Mouse (Mus musculus): ENCODE data around the gene Aaas. TPM values are rescaled to one million over a fixed set of nuclear protein-coding genes. Genes with fewer than 3 reads are reported as not detected.
A peak's percentile ranks its signal among the peaks of the same experiment; 100 is the strongest.
"Not testable (repeated sequence)": the region's sequence is repeated elsewhere in the genome, so short reads cannot be mapped to it uniquely, and the experiment has no call there.

The Aaas gene
- polyA plus RNA-seq, 1 experiment from 2014 or later = 42.4 TPM

GRCm38 (mm10) chr15:102352177-102352576 lies 1.6 kb upstream of the Aaas start:
- H3K4me3 ChIP-seq (ENCODE audit: low read depth, low read length) = no peak overlapping the region
- peaks cover 20% of the 10 kb centered on the region for H3K4me1 ChIP-seq (ENCODE audit: control insufficient read depth, low read depth, low read length)
- ATAC-seq (ENCODE audit: low read depth) = no peak
- 66% methylated on average over 2 of the region's 2 CpGs for WGBS (ENCODE audit: insufficient replicate concordance)
- no peaks in the 10 kb centered on the region for H3K36me3 ChIP-seq (ENCODE audit: control insufficient read depth, insufficient read depth)
- H3K4me2 ChIP-seq (ENCODE audit: low read depth, low read length) = no peak overlapping the region
- no peaks in the 10 kb centered on the region for H3K9me3 ChIP-seq (replicated peaks; ENCODE audit: control insufficient read depth, low read length)
- H3K9ac ChIP-seq (ENCODE audit: low read depth, low read length) = no peak overlapping the region
- H3K27me3 ChIP-seq (ENCODE audit: control insufficient read depth, insufficient read depth, low read depth, low read length) = peaks cover 39% of the 10 kb centered on the region
- H3K27ac ChIP-seq (ENCODE audit: low read length) = no peak overlapping the region

- 8% methylated on average over 11 of the region's 11 CpGs for WGBS (ENCODE audit: insufficient replicate concordance)
- peak overlapping the region; percentile 66 for H3K27ac ChIP-seq (ENCODE audit: low read length)
- peak overlapping the region; percentile 96 for H3K9ac ChIP-seq (ENCODE audit: low read depth, low read length)
- peaks cover 4% of the 10 kb centered on the region for H3K36me3 ChIP-seq (ENCODE audit: control insufficient read depth, insufficient read depth)
- peak; percentile 25; the same call in 1 of the 2 replicates for ATAC-seq (ENCODE audit: low read depth)
- H3K4me1 ChIP-seq (ENCODE audit: control insufficient read depth, low read depth, low read length) = peaks cover 19% of the 10 kb centered on the region
- H3K9me3 ChIP-seq (replicated peaks; ENCODE audit: control insufficient read depth, low read length) = no peaks in the 10 kb centered on the region
- peak overlapping the region; percentile 83 for H3K4me2 ChIP-seq (ENCODE audit: low read depth, low read length)
- H3K4me3 ChIP-seq (ENCODE audit: low read depth, low read length) = peak overlapping the region; percentile 98
- H3K27me3 ChIP-seq (ENCODE audit: control insufficient read depth, insufficient read depth, low read depth, low read length) = peaks cover 27% of the 10 kb centered on the region
These were observed 346 bp upstream of the Aaas start for GRCm38 (mm10) chr15:102350942-102351291.

GRCm38 (mm10) chr15:102346444-102346843 lies 4.1 kb downstream of the Aaas start:
- H3K27ac ChIP-seq (ENCODE audit: low read length) = no peak overlapping the region
- no peak overlapping the region for H3K4me2 ChIP-seq (ENCODE audit: low read depth, low read length)
- H3K36me3 ChIP-seq (ENCODE audit: control insufficient read depth, insufficient read depth) = peaks cover 17% of the 10 kb centered on the region
- 82% methylated on average over 4 of the region's 4 CpGs for WGBS (ENCODE audit: insufficient replicate concordance)
- H3K4me1 ChIP-seq (ENCODE audit: control insufficient read depth, low read depth, low read length) = peaks cover 9% of the 10 kb centered on the region
- no peaks in the 10 kb centered on the region for H3K27me3 ChIP-seq (ENCODE audit: control insufficient read depth, insufficient read depth, low read depth, low read length)
- no peaks in the 10 kb centered on the region for H3K9me3 ChIP-seq (replicated peaks; ENCODE audit: control insufficient read depth, low read length)
- no peak overlapping the region for H3K9ac ChIP-seq (ENCODE audit: low read depth, low read length)
- H3K4me3 ChIP-seq (ENCODE audit: low read depth, low read length) = no peak overlapping the region
- no peak for ATAC-seq (ENCODE audit: low read depth)

- no peak overlapping the region for H3K9ac ChIP-seq (ENCODE audit: low read depth, low read length)
- ATAC-seq (ENCODE audit: low read depth) = no peak
These were observed 6.1 kb downstream of the Aaas start for GRCm38 (mm10) chr15:102344490-102344889.

GRCm38 (mm10) chr15:102341580-102341979 lies 9.0 kb downstream of the Aaas start:
- Histone ChIP-seq H3K27ac (ENCODE audit: low read length) (no peak overlapping the region), H3K4me1 (ENCODE audit: control insufficient read depth, low read depth, low read length) (no peaks in the 10 kb centered on the region), H3K4me2 (ENCODE audit: low read depth, low read length) (no peak overlapping the region), H3K27me3 (ENCODE audit: control insufficient read depth, insufficient read depth, low read depth, low read length) (no peaks in the 10 kb centered on the region), H3K9me3 (replicated peaks; ENCODE audit: control insufficient read depth, low read length) (no peaks in the 10 kb centered on the region), H3K4me3 (ENCODE audit: low read depth, low read length) (no peak overlapping the region), H3K9ac (ENCODE audit: low read depth, low read length) (no peak overlapping the region), H3K36me3 (ENCODE audit: control insufficient read depth, insufficient read depth) (peaks cover 39% of the 10 kb centered on the region)
- ATAC-seq (ENCODE audit: low read depth) = no peak
- WGBS (ENCODE audit: insufficient replicate concordance) = 4% methylated on average over 1 of the region's 1 CpGs

More at GRCm38 (mm10) chr15:102344490-102344889, 6.1 kb downstream of the Aaas start:
- 86% methylated on average over 3 of the region's 3 CpGs for WGBS (ENCODE audit: insufficient replicate concordance)
- H3K4me2 ChIP-seq (ENCODE audit: low read depth, low read length) = no peak overlapping the region
- H3K4me3 ChIP-seq (ENCODE audit: low read depth, low read length) = no peak overlapping the region
- H3K9me3 ChIP-seq (replicated peaks; ENCODE audit: control insufficient read depth, low read length) = no peaks in the 10 kb centered on the region
- H3K36me3 ChIP-seq (ENCODE audit: control insufficient read depth, insufficient read depth) = peaks cover 19% of the 10 kb centered on the region
- H3K4me1 ChIP-seq (ENCODE audit: control insufficient read depth, low read depth, low read length) = no peaks in the 10 kb centered on the region
- H3K27ac ChIP-seq (ENCODE audit: low read length) = no peak overlapping the region
- no peaks in the 10 kb centered on the region for H3K27me3 ChIP-seq (ENCODE audit: control insufficient read depth, insufficient read depth, low read depth, low read length)

GRCm38 (mm10) chr15:102339612-102340011 lies 11.0 kb downstream of the Aaas start:
- no peaks in the 10 kb centered on the region for H3K4me1 ChIP-seq (ENCODE audit: control insufficient read depth, low read depth, low read length)
- 64% methylated on average over 5 of the region's 5 CpGs for WGBS (ENCODE audit: insufficient replicate concordance)
- ATAC-seq (ENCODE audit: low read depth) = no peak
- no peak overlapping the region for H3K4me3 ChIP-seq (ENCODE audit: low read depth, low read length)
- H3K36me3 ChIP-seq (ENCODE audit: control insufficient read depth, insufficient read depth) = peaks cover 32% of the 10 kb centered on the region
- H3K27me3 ChIP-seq (ENCODE audit: control insufficient read depth, insufficient read depth, low read depth, low read length) = no peaks in the 10 kb centered on the region
- no peaks in the 10 kb centered on the region for H3K9me3 ChIP-seq (replicated peaks; ENCODE audit: control insufficient read depth, low read length)
- H3K9ac ChIP-seq (ENCODE audit: low read depth, low read length) = no peak overlapping the region
- H3K4me2 ChIP-seq (ENCODE audit: low read depth, low read length) = no peak overlapping the region
- H3K27ac ChIP-seq (ENCODE audit: low read length) = no peak overlapping the region

- H3K9ac ChIP-seq (ENCODE audit: low read depth, low read length) = no peak overlapping the region
- no peak for ATAC-seq (ENCODE audit: low read depth)
- no peak overlapping the region for H3K4me3 ChIP-seq (ENCODE audit: low read depth, low read length)
- H3K36me3 ChIP-seq (ENCODE audit: control insufficient read depth, insufficient read depth) = peaks cover 36% of the 10 kb centered on the region
- peaks cover 11% of the 10 kb centered on the region for H3K4me1 ChIP-seq (ENCODE audit: control insufficient read depth, low read depth, low read length)
- H3K27me3 ChIP-seq (ENCODE audit: control insufficient read depth, insufficient read depth, low read depth, low read length) = no peaks in the 10 kb centered on the region
- H3K9me3 ChIP-seq (replicated peaks; ENCODE audit: control insufficient read depth, low read length) = no peaks in the 10 kb centered on the region
- 81% methylated on average over 4 of the region's 4 CpGs for WGBS (ENCODE audit: insufficient replicate concordance)
- no peak overlapping the region for H3K4me2 ChIP-seq (ENCODE audit: low read depth, low read length)
- H3K27ac ChIP-seq (ENCODE audit: low read length) = no peak overlapping the region
These were observed 13.6 kb downstream of the Aaas start for GRCm38 (mm10) chr15:102336946-102337345.

- not testable (repeated sequence) for H3K27ac ChIP-seq (ENCODE audit: low read length); H3K9ac ChIP-seq (ENCODE audit: low read depth, low read length); H3K9me3 ChIP-seq (replicated peaks; ENCODE audit: control insufficient read depth, low read length); ATAC-seq (ENCODE audit: low read depth); H3K4me3 ChIP-seq (ENCODE audit: low read depth, low read length); H3K27me3 ChIP-seq (ENCODE audit: control insufficient read depth, insufficient read depth, low read depth, low read length); H3K4me2 ChIP-seq (ENCODE audit: low read depth, low read length)
- Histone ChIP-seq H3K4me1 (ENCODE audit: control insufficient read depth, low read depth, low read length) (peaks cover 16% of the 10 kb centered on the region), H3K36me3 (ENCODE audit: control insufficient read depth, insufficient read depth) (peaks cover 36% of the 10 kb centered on the region)
- 77% methylated on average over 5 of the region's 5 CpGs for WGBS (ENCODE audit: insufficient replicate concordance)
These were observed 14.6 kb downstream of the Aaas start for GRCm38 (mm10) chr15:102335925-102336324.

GRCm38 (mm10) chr15:102335254-102335653 lies 15.3 kb downstream of the Aaas start:
- Histone ChIP-seq H3K9ac (ENCODE audit: low read depth, low read length) (no peak overlapping the region), H3K4me1 (ENCODE audit: control insufficient read depth, low read depth, low read length) (peaks cover 16% of the 10 kb centered on the region), H3K27me3 (ENCODE audit: control insufficient read depth, insufficient read depth, low read depth, low read length) (no peaks in the 10 kb centered on the region), H3K4me3 (ENCODE audit: low read depth, low read length) (no peak overlapping the region), H3K36me3 (ENCODE audit: control insufficient read depth, insufficient read depth) (peaks cover 37% of the 10 kb centered on the region), H3K27ac (ENCODE audit: low read length) (no peak overlapping the region), H3K4me2 (ENCODE audit: low read depth, low read length) (no peak overlapping the region), H3K9me3 (replicated peaks; ENCODE audit: control insufficient read depth, low read length) (no peaks in the 10 kb centered on the region)
- no peak for ATAC-seq (ENCODE audit: low read depth)
- WGBS (ENCODE audit: insufficient replicate concordance) = 78% methylated on average over 8 of the region's 8 CpGs
